Mouse (Mus musculus): ENCODE data around the gene Ciao2a.
A peak's percentile ranks its signal among the peaks of the same experiment; 100 is the strongest.

GRCm38 (mm10) chr9:66184572-66184971, 58.2 kb downstream of the Ciao2a start:
- TF ChIP-seq CTCF (IDR thresholded peaks at IDR 0.05) (no peak), EP300 (IDR thresholded peaks at IDR 0.05; ENCODE audit: insufficient read depth, low read depth, low read length) (0 out of 2 replicates have a peak, but pooled peaks have one; percentile 49), POLR2A (IDR thresholded peaks at IDR 0.05; ENCODE audit: insufficient read depth, low read depth, low read length) (no peak)
